Mouse (Mus musculus) naive thymus-derived CD4-positive, alpha-beta T cell, adult 2 months (primary cell): ENCODE results near the gene Tbx21.

ENCODE experiments used
- DNase-seq: peaks from one replicate; pipeline ENCODE4 v3.0.0-alpha.2; 2011; ENCODE audit warnings: low read depth

Tbx21 gene

DNA sequence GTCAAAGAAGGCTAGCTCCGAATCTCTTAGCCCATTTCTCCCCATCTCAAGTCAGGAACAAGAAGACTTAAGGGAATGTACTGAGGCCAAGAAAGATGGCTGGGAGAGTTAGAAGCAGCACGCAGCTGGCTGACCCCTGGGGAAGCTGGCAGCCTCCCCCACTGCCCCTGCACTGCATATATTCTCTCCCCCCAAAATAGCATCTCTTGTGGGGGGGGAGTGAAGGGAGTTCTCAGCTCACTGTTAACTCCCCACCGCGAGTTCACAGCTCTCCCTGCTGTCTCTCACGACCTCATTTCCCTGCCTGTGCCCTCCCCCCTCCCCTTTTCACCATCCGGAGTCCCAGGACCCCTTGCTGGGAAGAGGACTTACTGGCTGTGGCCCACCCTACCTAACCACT lies 17.1 kb upstream of the Tbx21 start:
- no peak for DNase-seq

DNA sequence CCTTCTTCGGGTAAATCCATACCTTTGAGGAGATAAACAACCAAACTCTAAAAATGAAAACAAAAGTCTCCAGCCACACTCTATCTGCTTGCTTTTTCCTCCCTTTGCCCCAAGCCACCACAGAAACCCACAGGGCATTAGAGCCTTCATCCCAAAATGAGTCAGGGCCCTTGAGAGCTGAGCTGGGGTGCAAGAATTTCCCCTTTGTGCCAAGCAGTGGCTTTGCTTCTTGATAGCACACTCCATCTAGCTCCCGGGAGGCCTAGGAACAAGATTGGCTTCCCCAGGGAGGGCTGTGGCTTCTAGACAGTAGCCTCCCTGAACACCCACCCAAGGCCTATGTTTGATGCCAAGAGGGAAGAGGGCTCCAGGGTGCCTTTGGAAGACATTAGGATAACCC lies 16.6 kb upstream of the Tbx21 start:
- DNase-seq = no peak

DNA sequence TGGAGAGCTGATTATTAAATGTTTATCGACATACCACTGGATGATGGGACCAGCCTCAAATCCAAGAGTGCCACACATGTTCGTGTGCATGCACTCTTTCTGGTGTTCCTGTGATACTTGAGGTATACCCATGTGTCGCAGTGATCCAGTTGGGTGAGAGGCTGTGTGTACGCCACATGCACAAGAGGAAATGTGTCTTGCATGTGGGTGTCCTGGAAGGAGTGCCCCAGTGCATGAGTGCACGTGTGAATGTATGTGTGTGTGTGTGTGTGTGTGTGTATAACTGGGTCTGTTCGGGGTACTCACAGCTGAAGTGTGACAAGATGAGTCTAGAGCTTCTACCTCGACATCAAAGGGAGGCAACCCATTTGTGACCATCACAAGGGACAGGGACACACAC lies 15.2 kb upstream of the Tbx21 start:
- DNase-seq = no peak

DNA sequence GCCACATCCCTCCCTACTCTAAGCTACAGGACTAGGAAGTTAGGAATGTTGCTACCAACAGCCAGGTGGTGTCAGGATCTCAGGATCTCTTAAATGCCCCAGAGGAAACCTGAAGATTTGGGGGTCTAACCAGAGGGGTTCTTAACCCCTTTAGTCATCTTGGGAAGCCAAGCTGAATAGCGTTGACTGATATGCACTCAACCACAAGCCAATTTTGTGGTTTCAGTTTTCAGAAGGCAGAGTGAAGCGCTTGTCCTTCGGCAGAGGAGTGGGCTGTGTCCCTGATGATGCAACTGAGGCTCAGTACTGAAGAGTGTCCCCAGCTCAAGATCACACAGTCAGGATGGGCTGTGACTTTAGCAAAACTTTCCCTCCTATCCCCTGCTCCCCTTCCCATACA lies 13.8 kb upstream of the Tbx21 start:
- peak; percentile 29 for DNase-seq

DNA sequence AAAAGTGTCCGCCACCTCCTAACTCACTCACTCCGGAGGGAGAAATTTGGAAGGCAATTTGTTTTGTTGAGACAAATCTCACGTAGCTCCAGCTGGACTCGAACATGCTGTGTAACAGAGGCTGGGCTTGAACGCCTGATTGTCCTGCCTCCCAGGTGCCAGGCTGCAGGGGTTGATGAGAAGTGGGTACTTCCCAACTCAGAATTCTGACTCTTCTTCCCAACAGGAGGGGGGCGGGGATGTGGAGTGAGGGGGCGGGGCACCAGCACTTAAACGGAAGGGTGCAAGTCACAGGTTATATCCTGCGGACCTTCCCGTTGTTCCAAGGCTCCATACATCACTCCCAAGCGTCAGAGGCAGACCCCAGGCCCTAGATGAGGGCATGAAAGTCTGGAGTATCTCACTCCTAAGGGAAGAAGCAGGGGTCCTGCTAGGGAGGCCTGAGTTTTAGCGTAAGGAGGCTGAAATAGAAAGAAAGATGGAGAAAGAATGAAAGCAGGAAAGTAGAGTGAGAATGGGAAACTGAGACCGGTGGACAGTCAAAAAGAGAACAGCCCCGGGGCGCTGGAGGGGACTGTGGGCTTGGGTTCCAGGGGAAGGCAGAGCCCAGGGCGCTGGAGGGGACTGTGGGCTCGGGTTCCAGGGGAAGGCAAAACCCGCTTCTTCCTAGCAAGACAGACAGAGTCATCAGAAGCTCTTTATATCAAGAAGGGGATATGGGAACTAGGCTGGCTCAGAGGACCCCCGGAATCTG lies 12.5 kb upstream of the Tbx21 start:
- no peak for DNase-seq

DNA sequence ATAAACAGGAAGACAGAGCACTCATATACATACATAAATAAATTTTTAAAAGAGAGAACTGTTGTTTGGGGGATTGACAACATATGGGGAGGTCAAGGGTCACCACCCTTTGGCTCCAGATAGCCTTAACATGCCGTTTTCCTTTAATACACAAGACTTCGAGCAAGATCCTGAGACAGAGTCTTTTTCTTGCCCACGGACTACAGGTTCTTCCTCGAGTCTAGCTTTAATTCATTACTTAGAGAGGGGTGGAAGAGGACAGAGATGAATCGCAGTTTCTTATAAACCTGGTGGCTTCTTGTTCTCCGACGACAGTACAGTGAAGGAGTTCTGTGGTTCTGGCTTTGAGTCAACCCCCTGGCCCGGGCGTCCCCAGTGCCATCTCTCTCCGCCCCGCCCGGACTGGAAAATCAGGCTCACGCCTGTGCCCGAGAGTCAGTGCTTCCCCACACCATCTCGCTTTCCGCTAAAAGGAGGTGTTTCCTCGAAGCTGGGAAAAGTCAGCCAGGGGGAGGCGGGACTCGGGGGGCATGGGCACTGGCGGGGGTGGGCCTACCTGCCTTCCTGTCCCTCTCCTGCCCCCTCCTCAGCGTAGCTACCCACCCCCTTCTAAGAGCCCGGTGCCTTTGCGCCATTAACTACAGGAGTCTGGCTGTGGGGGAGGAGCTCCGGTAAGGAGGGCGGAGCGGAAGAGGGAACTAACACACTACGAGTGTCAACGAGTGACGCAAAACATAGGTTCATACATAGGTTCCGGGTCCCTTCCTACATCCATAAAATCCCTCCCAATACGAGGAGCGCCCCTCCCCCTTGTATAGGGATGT lies 11.7 kb upstream of the Tbx21 start:
- DNase-seq = peak; percentile 88

DNA sequence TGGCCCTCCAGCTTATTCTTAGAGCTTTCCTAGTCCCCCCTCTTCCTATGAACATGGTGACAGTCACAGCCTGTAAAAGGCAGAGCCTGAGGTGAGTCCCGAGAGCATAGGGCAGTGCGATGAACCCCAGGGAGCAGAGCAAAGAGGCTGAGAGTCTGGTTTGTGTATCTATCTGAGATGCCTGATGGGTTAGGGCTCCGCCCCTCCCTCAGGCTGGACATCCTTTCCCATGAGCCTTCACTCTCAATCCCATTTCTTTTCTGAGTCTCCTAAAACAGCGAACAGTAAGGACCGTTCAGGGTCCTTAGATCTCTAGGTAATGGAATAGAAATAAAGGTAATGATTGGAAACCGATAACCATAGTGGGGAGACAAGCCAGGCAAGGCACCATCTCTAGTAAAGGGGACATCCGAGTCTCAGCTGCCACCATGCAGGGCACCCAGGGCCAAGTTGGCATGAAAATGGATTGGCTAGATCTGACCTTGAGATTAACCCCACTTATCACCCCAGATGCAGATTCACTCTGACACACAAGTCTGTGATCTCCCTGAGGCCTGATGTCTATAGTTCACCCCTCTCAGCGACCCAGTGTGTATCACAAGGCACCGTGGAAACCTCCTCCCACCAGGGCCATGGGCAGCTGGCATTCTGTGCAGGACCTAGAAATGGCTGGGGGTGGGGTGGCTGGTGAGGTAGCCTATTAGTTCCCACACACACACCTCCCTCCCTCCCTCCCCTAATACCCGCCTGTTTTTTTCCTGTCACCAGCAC lies 9.3 kb upstream of the Tbx21 start:
- no peak for DNase-seq

DNA sequence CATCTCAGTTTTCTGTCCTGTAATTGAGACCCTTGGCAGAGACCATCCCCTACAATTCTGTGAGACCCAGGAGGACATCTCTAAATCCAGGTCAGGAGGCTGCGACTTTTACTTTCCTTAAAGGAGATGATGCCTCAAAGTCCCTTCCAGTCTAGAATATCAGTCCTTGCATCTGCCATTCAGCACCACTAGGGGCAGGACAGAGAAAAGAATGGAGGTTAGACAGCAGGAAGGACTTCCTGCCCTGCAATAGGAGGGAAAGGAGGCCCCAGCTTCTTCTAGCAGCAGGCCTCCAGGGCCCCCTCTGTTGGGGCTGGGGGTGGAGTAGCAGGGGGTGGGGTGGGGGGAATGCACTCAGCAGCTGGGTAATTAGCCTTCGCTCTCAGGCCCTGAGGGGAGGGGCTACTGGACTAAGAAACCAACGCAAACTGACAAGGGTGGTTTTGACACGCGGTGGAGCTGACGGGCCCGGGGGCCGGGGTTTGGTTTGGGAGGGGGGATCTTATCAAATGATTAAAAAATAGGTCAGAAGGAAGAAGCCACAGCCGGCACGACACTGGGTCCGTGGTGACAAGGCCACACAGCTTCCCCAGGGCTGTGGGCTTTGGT lies 8.3 kb upstream of the Tbx21 start:
- peak; percentile 41 for DNase-seq

DNA sequence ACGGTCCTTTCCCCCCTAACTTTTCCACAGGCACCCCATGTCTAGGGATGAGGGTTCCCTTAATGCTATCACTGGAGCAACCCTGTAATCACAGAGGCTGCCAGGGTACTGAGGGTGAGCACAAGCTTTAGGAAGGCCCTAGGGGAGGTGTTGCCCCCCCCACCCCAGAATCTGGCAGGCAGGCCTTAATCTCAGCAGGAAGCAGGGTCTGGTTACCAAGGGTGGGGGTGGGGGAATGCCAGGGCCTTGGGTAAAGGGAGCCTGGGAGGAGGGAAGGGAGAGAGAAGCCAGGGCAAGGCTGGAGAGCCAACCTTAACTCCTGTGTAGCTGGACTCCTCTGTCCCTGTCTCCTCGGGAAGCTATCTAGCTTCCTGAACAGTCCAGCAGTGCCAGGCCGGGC lies 5.5 kb upstream of the Tbx21 start:
- DNase-seq = no peak

DNA sequence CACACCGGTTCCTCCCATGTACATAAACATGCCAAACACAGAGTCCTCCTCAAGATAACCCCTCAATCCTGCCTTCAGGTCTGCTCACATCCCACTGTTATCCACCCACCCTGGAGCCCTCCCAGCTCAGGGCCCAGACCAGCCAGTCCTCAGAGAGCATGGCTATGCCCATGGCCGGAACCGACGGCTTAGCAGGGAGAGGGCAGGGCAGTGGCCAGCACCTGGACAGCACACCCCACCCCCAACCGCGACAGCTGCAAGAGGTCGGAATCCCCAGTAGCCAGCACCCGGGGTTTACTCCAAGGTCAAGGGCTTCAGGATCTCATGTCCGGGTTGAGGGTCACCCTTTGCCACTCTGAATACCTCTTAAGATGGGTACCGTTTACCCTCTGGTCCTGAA lies 5.1 kb upstream of the Tbx21 start:
- DNase-seq = no peak

DNA sequence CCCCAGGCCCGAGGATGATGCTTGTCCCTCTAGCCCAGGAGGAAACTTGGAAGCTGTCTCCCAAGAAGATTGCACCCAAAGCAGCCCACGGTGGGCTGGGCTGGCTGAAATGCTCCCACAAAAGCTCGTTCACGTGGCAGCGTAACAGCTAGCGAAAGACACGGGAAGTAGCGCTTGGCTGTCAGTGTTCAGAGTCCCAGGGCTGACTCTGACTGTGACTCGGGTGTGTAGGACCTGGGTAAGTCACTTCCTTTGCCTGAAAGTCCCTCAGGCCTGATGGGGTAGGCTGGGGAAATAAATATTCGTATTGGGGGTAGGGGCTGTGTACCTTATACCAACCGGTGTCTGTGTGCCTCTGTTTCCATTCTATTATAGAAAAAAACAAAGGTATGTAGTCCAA lies 666 bp upstream of the Tbx21 start:
- DNase-seq = peak; percentile 60

DNA sequence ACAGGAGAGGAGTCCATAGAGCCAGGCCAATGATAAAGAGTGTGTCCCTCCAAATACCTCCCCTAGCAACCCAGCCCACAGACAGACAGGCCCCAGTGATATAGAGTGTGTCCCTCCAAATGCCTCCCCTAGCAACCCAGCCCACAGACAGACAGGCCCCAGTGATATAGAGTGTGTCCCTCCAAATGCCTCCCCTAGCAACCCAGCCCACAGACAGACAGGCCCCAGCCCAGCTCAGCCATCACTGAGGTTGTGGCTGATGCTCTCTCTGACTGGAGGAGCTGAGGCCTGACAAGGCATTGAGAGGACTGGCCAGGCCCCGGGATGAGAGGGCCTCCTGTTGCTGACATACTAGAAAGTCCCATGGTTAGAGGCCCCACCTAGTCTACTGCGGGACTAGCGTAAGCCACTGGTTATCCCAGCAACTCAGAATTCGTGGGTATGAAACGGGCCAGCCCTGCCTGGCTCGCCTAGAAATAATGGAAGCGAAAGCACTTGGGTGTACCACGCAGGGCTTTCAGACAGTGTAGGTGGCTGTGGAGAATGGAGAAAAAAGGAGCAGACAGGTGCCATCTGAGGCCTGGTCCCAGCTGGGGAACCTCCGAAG lies 2.5 kb downstream of the Tbx21 start:
- DNase-seq = no peak

DNA sequence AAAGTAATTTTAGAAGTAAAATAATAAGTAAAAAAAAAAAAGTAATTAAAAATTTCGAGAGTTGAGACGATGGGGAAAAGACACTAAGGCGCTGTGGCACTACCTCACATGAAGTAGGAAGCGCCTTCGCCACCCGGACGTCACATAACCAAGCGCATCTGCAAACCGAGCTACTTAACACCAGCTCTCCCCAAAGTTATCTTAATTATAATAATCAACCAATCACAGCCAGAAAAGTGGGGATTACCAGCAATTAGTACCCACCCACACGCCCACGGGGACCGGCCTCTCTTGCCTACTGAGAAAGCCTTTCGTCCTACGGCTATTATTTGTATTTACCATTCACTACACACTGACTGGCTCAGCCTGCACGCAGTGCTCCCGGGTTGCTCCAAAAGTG lies 6.2 kb downstream of the Tbx21 start:
- DNase-seq = no peak

DNA sequence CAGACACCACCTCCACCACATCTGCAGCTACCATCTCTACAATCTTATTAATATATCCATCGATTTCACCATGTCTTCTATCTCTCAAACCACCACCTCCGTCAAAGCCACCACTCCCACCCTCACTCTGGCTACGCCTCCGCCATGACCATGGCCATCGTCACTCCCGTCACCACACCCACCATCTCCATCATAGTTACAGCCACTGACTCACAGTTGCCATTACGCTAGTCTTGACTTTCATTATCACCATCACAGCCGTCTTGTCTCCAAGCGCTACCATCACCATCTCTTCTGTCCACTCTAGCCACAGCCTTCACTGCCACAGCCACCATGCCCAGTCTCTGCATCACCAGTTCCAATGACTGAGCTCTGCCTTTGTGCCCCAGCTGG lies 11.0 kb downstream of the Tbx21 start:
- DNase-seq = peak; percentile 18

DNA sequence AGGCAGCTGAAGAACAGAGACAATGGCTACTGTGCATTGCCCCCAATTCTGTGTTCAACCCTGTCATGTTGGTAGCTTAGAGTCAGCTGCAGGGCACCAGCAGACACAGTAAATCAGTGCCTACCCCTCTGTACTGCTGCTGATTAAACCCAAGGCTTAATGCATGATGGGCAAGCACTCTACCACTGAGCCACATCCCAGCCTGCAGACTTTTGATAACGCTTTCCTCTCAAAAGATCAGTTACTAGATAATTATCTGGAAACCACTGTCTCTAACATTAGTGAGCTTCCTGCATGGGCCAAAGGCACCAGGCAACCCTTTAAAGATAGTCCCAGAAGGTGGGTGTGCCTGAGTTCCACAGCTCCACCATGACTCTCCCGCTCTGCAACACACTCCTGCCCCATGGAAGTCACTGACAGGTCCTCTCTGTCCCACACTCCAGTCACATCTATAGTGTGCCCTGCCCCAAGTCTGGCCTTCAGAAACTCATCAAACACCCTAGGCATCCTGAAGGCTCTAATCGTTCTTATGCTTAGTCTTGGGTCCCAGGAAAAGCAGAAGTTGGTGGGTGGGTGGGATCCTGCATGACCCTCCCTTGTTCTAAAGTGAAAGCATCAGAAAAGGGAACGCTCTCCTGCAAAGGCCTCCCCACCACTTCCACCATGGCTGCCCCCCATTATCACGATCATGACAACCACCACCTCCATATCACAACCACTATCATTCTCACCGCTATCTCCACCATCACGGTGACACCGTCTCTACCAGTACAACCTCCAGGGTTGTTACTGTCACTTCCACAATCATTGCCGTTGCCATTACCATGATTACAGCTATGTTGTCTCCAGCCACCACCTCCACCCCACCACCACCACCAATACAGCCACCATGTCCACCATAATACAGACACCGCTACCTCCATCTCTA lies 11.7 kb downstream of the Tbx21 start:
- no peak for DNase-seq

DNA sequence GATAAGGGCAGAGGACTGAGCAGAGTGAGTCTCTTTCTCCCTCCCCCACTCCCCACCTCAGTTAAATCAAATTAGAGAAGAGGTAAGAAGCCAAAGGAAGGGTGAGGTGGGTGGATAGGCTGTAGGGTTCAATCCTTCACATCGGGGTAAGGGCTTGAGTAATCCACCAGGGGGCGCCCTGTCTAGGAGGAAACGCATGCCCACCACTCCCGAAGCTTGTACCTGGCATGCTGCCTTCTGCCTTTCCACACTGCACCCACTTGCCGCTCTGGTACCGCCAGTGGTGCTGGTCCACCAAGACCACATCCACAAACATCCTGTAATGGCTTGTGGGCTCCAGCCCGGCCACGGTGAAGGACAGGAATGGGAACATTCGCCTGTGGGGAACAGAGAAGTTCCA lies 13.4 kb downstream of the Tbx21 start:
- DNase-seq = peak; percentile 82

DNA sequence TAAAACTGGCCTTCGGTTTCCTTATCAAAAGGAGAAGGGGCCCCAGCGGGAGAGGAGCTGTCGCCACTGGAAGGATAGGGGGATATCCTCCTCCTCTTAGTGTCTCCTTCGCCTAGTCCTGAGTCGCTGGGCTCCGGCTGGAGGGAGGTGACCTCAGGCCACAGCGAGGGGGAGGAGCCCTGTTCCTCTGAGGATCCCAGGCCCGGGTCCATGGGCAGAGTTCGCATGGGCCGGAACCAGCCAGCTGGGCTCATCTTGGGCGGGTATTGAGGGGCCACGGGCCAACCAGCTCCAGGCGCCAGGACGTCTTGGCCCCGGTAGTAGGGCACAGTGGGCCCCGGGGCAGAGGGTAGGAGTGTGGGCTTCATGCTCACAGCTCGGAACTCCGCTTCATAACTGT lies 16.3 kb downstream of the Tbx21 start:
- DNase-seq = no peak

DNA sequence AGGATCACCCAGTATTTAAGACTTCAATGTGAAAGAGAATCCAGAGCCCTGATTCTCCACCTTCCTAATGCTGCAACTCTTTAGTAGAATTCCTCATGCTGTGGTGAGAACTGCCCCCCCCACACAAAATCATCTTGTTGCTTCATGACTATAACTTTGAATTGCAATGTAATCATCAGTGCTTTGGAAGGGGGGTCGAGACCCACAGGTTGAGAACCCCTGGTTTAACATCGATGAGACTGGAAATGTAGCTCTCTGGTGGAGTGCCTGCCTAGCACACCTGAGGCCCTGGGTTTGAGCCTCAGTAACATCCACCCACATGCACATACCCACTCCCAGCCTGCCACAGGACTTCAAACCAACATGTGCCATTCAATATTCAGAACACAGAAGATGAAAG lies 20.5 kb downstream of the Tbx21 start:
- no peak for DNase-seq

DNA sequence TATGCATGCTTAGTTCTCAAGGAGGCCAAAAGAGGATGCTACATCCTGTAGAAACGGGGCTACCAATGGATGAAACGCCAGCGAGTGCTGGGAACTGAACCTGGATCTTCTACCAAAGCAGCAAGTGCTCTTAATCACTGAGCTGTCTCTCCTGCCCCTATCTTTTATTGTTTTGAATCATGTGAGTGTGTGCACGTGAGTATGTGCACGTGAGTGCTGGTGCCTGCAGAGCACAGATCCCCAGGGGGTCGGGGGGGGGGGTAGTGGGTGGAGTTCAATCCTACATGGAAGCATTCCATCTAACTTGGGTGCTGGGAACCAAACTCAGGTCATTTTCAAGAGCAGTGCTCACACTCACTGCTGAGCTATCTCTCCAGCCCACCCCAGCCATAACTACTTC lies 28.8 kb downstream of the Tbx21 start:
- DNase-seq = no peak

DNA sequence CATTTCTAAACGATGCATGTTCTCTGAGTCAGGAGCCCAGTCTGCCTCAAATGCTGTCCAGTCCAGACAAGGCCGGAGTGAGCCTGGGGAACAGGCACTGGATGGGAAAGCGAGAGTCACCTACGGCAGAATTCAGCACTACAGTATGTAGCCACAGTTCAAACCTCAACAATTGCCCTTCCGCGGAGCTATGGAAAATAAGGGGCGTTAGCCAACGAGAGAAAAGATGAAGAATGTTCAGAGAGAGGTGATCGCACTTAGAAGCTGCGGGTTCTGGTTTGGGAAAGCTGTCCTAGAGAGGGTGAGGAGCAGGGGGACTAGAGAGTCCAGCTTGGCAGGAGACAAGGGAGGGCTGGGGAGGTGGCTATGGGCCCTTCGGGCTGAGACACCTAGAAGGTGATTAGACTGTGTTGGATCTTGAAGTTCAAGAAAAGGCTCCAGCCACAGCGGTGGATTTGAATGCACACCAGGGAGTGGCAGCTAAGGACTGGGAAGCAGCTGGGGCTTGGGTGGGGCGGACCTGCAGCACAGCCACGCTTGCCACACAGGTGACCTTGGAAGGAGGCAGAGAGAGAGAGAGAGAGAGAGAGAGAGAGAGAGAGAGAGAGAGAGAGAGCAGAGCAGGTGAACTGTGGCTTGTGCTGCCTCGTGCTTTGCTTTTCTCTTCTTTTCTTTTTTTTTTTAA lies 30.2 kb downstream of the Tbx21 start:
- DNase-seq = no peak
